Mouse (Mus musculus) embryonic facial prominence, embryonic 14.5 days (tissue): ENCODE data around the gene Ube2s. TPM values are rescaled to one million over a fixed set of nuclear protein-coding genes. Genes with fewer than 3 reads are reported as not detected.
A peak's percentile ranks its signal among the peaks of the same experiment; 100 is the strongest.

Source experiments
- ATAC-seq: fragments of 200-750 bp; cut with Nextera tagmentation; 2 replicates; pipeline ENCODE4 v1.8.0; 2017; ENCODE audit warnings: low read depth, moderate number of reproducible peaks, moderate TSS enrichment
- DNase-seq: peaks from one replicate; pipeline ENCODE4 v3.0.0-alpha.2; 2015; ENCODE audit warnings: low spot score
- H3K27ac ChIP-seq: fragments of 300-500 bp; sonication (generic); replicated peaks from 2 replicates; pipeline ENCODE4 v1.5.1; 2014; ENCODE audit warnings: low read depth, mild to moderate bottlenecking, low read length, moderate library complexity
- H3K27me3 ChIP-seq: fragments of 300-500 bp; sonication (generic); replicated peaks from 2 replicates; pipeline ENCODE4 v1.6.1; 2014; ENCODE audit warnings: low read length; ENCODE audit not compliant: control insufficient read depth, insufficient read depth
- H3K36me3 ChIP-seq: fragments of 300-500 bp; sonication (generic); 2 replicates; pipeline ENCODE4 v1.6.1; 2014; ENCODE audit warnings: low read length, mixed read lengths; ENCODE audit not compliant: control insufficient read depth, insufficient read depth
- H3K4me1 ChIP-seq: fragments of 300-500 bp; sonication (generic); 2 replicates; pipeline ENCODE4 v1.6.1; 2014; ENCODE audit warnings: antibody characterized with exemption, low read length; ENCODE audit not compliant: control insufficient read depth, insufficient read depth
- H3K4me2 ChIP-seq: fragments of 300-500 bp; sonication (generic); 2 replicates; pipeline ENCODE4 v1.6.1; 2014; ENCODE audit warnings: low read depth, mild to moderate bottlenecking, low read length, moderate library complexity, mixed read lengths
- H3K4me3 ChIP-seq: fragments of 300-500 bp; sonication (generic); 2 replicates; pipeline ENCODE4 v1.5.1; 2014; ENCODE audit warnings: low read depth, mild to moderate bottlenecking, low read length
- H3K9ac ChIP-seq: fragments of 300-500 bp; sonication (generic); 2 replicates; pipeline ENCODE4 v1.6.1; 2014; ENCODE audit warnings: low read depth, mild to moderate bottlenecking, low read length, moderate library complexity, mixed read lengths
- H3K9me3 ChIP-seq: fragments of 300-500 bp; sonication (generic); 2 replicates; pipeline ENCODE4 v1.6.1; 2016; ENCODE audit warnings: low read length; ENCODE audit not compliant: control insufficient read depth
- WGBS: fragments of 180-500 bp; shearing (Covaris S2); extraction: QIAGEN DNeasy Blood & Tissue Kit; methylation state at CpG from one replicate; pipeline ENCODE4 v1.1.7; 2014; 5-methylcytosine and 5-hydroxymethylcytosine counted together
- polyA plus RNA-seq: library from polyadenylated mRNA; unstranded; fragments of >200 nt; fragmentation: Nextera tagmentation; extraction: Ambion mirVana; gene quantifications from 2 replicates; pipeline ENCODE4 v1.2.1, GENCODE M21; 2014

The Ube2s gene
- polyA plus RNA-seq, 1 experiment from 2014 or later, result 347 TPM

DNA sequence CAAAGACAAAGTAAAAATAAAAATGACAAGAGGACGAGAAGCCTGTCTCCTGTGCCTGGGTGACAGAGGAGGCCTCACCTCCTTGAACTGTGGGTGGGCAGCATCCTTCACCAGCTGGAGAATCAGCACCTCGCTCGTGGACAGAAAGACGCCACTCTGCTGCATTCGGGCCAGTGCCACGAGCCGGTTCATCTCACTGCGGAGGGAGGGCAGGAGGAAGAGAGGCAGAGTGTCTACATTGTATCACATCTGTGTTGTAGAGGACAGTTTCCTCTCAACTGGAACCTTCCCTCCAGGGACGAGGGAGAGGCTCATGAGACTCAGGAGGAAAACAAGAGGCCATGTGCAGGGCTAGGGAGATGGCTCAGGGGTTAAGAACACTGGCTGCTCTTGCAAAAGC, 37.0 kb upstream of the Ube2s start:
- no peak overlapping the region for H3K9ac ChIP-seq
- no peak overlapping the region for H3K4me2 ChIP-seq
- peaks cover 16% of the 10 kb centered on the region for H3K27me3 ChIP-seq
- no peaks in the 10 kb centered on the region for H3K9me3 ChIP-seq
- WGBS, result 48% methylated on average over 9 of the region's 9 CpGs
- peaks cover 4% of the 10 kb centered on the region; the same call in 1 of the 2 replicates for H3K4me1 ChIP-seq
- no peaks in the 10 kb centered on the region for H3K36me3 ChIP-seq
- H3K27ac ChIP-seq, result no peak overlapping the region
- no peak overlapping the region for H3K4me3 ChIP-seq
- ATAC-seq (no peak), DNase-seq (no peak)

GRCm38 (mm10) chr7:4844917-4845309, 32.5 kb upstream of the Ube2s start:
- Histone ChIP-seq H3K27ac (no peak overlapping the region), H3K4me3 (peak overlapping the region; percentile 46), H3K9ac (peak overlapping the region; percentile 54), H3K27me3 (peaks cover 51% of the 10 kb centered on the region), H3K36me3 (no peaks in the 10 kb centered on the region), H3K9me3 (no peaks in the 10 kb centered on the region), H3K4me2 (peak overlapping the region; percentile 92), H3K4me1 (peaks cover 26% of the 10 kb centered on the region)
- ATAC-seq (peak; percentile 83), DNase-seq (peak; percentile 92)
- WGBS, result 1% methylated on average over 13 of the region's 13 CpGs

DNA sequence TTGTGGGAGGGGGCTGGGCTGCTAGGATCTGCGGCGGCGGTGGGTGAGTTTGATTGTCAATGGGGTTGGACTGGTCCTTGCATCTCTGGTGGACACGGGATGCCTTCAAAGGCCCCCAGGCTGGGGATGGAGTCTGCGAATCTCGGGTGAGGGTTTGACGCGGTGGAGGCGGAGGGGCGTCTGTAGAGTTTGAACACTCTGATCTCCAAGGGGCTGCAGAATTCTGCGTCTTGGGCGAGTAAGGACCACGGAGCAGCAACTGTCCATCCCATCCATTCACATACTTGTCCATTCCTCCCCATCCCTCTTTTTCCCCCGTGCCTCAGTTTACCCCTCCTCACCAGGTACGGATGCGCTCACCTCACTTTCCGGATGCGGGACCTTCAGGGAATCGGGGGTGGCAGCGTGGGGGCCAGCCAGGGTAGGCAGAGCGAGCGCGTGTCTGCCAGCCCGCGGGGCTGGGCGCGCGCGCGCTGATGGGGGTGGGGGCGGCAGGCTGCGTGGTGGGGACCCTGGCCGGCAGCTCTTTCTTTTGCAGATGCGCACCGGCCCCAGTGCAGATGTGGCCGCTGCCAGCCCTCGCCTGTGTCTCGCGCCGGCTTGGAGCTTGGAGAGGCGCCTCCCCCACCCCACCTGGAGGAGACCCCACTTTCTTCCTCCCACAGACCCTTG, 32.0 kb upstream of the Ube2s start, which contains the start of gene Shisa7:
Gene Shisa7, minus strand, starts transcription at position 452 of the 672 bp plus-strand sequence.
- Histone ChIP-seq H3K4me2 (peak within 1 kb of the TSS; percentile 92), H3K4me1 (peaks cover 26% of the 10 kb centered on the region), H3K27me3 (peaks cover 55% of the 10 kb centered on the region), H3K36me3 (no peaks in the 10 kb centered on the region), H3K27ac (no peak within 1 kb of the TSS), H3K9ac (peak within 1 kb of the TSS; percentile 54), H3K9me3 (no peaks in the 10 kb centered on the region), H3K4me3 (peak within 1 kb of the TSS; percentile 46)
- under 1% methylated on average over 30 of the region's 41 CpGs for WGBS
- DNase-seq (no peak), ATAC-seq (peak; percentile 16; the same call in 1 of the 2 replicates)

- peaks cover 60% of the 10 kb centered on the region for H3K27me3 ChIP-seq
- ATAC-seq, result no peak
These were observed 31.3 kb upstream of the Ube2s start for GRCm38 (mm10) chr7:4843604-4844244.

DNA sequence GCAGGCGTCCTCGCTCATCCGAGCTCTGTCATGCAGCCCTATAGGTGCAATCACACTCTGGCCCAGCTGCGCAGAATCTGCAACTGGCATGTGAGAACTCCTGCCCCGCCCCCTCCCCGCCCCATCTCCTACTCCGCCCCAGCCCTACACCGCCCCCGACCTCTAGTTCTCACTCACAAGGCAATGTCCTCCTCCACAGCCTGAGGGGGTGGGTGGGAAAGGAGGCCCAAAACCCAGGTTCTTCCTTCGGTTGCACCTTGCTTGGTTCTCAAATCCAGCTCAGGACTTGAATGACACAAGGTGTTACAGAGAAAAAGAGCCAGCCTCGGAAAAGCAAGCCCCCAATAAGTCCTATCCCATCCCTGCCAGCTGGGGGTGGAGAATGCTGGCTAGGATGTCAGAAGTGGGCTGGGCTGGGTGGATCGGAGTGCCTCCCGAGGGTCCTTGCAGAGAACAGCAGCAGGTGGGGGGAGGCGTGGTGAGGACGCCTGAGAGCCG, 30.3 kb upstream of the Ube2s start:
- H3K9ac ChIP-seq, result no peak overlapping the region
- no peaks in the 10 kb centered on the region for H3K9me3 ChIP-seq
- no peak overlapping the region for H3K27ac ChIP-seq
- peak overlapping the region; percentile 46; the same call in 1 of the 2 replicates for H3K4me3 ChIP-seq
- peak overlapping the region; percentile 92 for H3K4me2 ChIP-seq
- DNase-seq, result peak; percentile 67
- ATAC-seq, result peak; percentile 75
- H3K36me3 ChIP-seq, result no peaks in the 10 kb centered on the region
- under 1% methylated on average over 16 of the region's 16 CpGs for WGBS
- peaks cover 66% of the 10 kb centered on the region for H3K27me3 ChIP-seq
- H3K4me1 ChIP-seq, result peaks cover 26% of the 10 kb centered on the region

More at GRCm38 (mm10) chr7:4843604-4844244, 31.3 kb upstream of the Ube2s start:
- peaks cover 26% of the 10 kb centered on the region for H3K4me1 ChIP-seq
- H3K9ac ChIP-seq, result peak overlapping the region; percentile 54
- peak; percentile 65 for DNase-seq
- under 1% methylated on average over 28 of the region's 34 CpGs for WGBS
- peak overlapping the region; percentile 46 for H3K4me3 ChIP-seq
- H3K27ac ChIP-seq, result no peak overlapping the region
- no peaks in the 10 kb centered on the region for H3K36me3 ChIP-seq
- H3K4me2 ChIP-seq, result peak overlapping the region; percentile 92
- no peaks in the 10 kb centered on the region for H3K9me3 ChIP-seq

DNA sequence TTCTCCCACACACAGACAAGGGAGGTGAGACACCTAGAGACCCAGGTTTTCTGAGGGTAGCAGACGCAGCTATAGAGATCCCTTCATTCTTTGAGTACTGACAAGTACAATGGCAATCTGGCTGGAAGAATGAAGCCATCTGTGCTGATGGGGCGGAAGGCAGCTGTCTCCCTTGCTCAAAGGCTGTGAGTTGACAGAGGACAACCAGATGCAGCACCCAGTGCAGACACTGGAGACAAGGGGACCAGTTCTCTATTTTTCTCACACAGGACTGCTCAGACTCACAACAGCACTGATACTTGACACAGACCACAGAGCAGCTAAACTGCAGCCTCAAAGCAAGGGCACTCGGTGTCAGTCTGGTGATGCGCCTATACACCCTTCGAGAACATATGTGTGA, 29.7 kb upstream of the Ube2s start:
- H3K4me3 ChIP-seq, result no peak overlapping the region
- H3K4me2 ChIP-seq, result peak overlapping the region; percentile 92
- ATAC-seq, result no peak
- H3K27ac ChIP-seq, result no peak overlapping the region
- peaks cover 72% of the 10 kb centered on the region for H3K27me3 ChIP-seq
- H3K4me1 ChIP-seq, result peaks cover 26% of the 10 kb centered on the region
- no peak overlapping the region for H3K9ac ChIP-seq
- H3K36me3 ChIP-seq, result no peaks in the 10 kb centered on the region
- peaks cover 4% of the 10 kb centered on the region for H3K9me3 ChIP-seq
- no peak for DNase-seq
- 42% methylated on average over 5 of the region's 5 CpGs for WGBS

GRCm38 (mm10) chr7:4837639-4838038, 25.2 kb upstream of the Ube2s start:
- 25% methylated on average over 1 of the region's 1 CpGs for WGBS
- ATAC-seq, result no peak
- H3K9ac ChIP-seq, result no peak overlapping the region
- H3K27ac ChIP-seq, result no peak overlapping the region
- H3K4me3 ChIP-seq, result no peak overlapping the region
- H3K9me3 ChIP-seq, result peaks cover 6% of the 10 kb centered on the region
- peaks cover 71% of the 10 kb centered on the region for H3K27me3 ChIP-seq
- 0 out of 2 replicates have a peak, but pooled peaks cover 5% of the 10 kb centered on the region for H3K4me1 ChIP-seq
- no peak overlapping the region for H3K4me2 ChIP-seq
- H3K36me3 ChIP-seq, result no peaks in the 10 kb centered on the region
- DNase-seq, result no peak

DNA sequence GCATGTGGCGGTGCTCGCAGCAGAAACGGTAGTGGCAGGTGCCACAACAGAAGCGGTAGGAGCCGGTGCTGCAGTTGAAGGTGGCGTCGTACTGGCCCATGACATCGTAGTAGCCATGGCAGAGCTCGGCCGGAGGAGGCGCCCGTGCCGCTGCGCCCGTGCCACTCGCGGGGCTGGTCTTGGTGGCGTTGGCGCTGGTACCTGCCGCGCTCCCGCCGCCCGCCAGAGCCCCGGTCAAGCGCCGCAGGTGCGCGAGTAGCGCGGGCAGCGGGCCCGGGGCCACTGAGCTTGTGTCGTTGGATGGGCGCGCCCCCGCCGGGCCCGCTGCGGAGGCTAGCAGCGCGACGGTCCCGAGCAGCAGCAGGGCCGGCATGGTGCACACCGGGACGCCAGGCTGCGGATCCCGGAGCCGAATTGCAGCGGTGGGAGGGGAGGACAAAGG, 24.0 kb upstream of the Ube2s start:
- Histone ChIP-seq H3K27ac (no peak overlapping the region), H3K9me3 (peaks cover 6% of the 10 kb centered on the region), H3K9ac (peak overlapping the region; percentile 60), H3K4me2 (peak overlapping the region; percentile 80), H3K27me3 (peaks cover 67% of the 10 kb centered on the region), H3K4me1 (no peaks in the 10 kb centered on the region), H3K36me3 (no peaks in the 10 kb centered on the region), H3K4me3 (peak overlapping the region; percentile 46)
- DNase-seq, result peak; percentile 55
- WGBS, result under 1% methylated on average over 40 of the region's 51 CpGs
- ATAC-seq, result peak; percentile 92
